Mouse (Mus musculus) heart, postnatal 0 days (tissue): Measurements from ENCODE around the gene Maats1. TPM values are rescaled to one million over a fixed set of nuclear protein-coding genes. Genes with fewer than 3 reads are reported as not detected.
A peak's percentile ranks its signal among the peaks of the same experiment; 100 is the strongest.

Experiments used
- ATAC-seq: fragments of 200-750 bp; cut with Nextera tagmentation; 2 replicates; pipeline ENCODE4 v1.8.0; 2017; ENCODE audit warnings: low read depth, moderate number of reproducible peaks, moderate library complexity; ENCODE audit not compliant: insufficient read depth
- DNase-seq: peaks from one replicate; pipeline ENCODE4 v3.0.0-alpha.2; 2016; ENCODE audit warnings: low spot score
- H3K27ac ChIP-seq: fragments of 300-500 bp; sonication (generic); 2 replicates; pipeline ENCODE4 v1.5.1; 2014; ENCODE audit warnings: low read depth, mild to moderate bottlenecking
- H3K27me3 ChIP-seq: fragments of 300-500 bp; sonication (generic); 2 replicates; pipeline ENCODE4 v1.6.1; 2014; ENCODE audit warnings: low read length, mixed read lengths; ENCODE audit not compliant: control insufficient read depth, insufficient read depth
- H3K36me3 ChIP-seq: fragments of 300-500 bp; sonication (generic); replicated peaks from 2 replicates; pipeline ENCODE4 v1.6.1; 2014; ENCODE audit warnings: low read length, mixed read lengths; ENCODE audit not compliant: control insufficient read depth, insufficient read depth
- H3K4me1 ChIP-seq: fragments of 300-500 bp; sonication (generic); 2 replicates; pipeline ENCODE4 v1.6.1; 2014; ENCODE audit warnings: antibody characterized with exemption; ENCODE audit not compliant: control insufficient read depth, insufficient read depth
- H3K4me2 ChIP-seq: fragments of 300-500 bp; sonication (generic); 2 replicates; pipeline ENCODE4 v1.6.1; 2014; ENCODE audit warnings: low read depth, mild to moderate bottlenecking, low read length, moderate library complexity
- H3K4me3 ChIP-seq: fragments of 300-500 bp; sonication (generic); 2 replicates; pipeline ENCODE4 v1.5.1; 2014; ENCODE audit warnings: low read depth, low read length
- H3K9ac ChIP-seq: fragments of 300-500 bp; sonication (generic); replicated peaks from 2 replicates; pipeline ENCODE4 v1.6.1; 2014; ENCODE audit warnings: low read depth, low read length, mixed read lengths
- H3K9me3 ChIP-seq: fragments of 300-500 bp; sonication (generic); replicated peaks from 2 replicates; pipeline ENCODE4 v1.6.1; 2016; ENCODE audit warnings: low read length; ENCODE audit not compliant: control insufficient read depth
- CTCF ChIP-seq: IDR thresholded peaks from 2 replicates; pipeline ENCODE4 v1.5.1; 2016; ENCODE audit warnings: antibody characterized with exemption, control low read depth, low read depth
- EP300 ChIP-seq: IDR thresholded peaks from 2 replicates; pipeline ENCODE4 v1.6.1; 2016; ENCODE audit warnings: antibody characterized with exemption, low read depth
- WGBS: fragments of 180-500 bp; shearing (Covaris S2); extraction: QIAGEN DNeasy Blood & Tissue Kit; methylation state at CpG from one replicate; pipeline ENCODE4 v1.1.7; 2014; 5-methylcytosine and 5-hydroxymethylcytosine counted together
- polyA plus RNA-seq: library from polyadenylated mRNA; unstranded; fragments of >200 nt; fragmentation: Nextera tagmentation; extraction: Ambion mirVana; gene quantifications from 2 replicates; pipeline ENCODE4 v1.2.1, GENCODE M21; 2015
- total RNA-seq: library from RNA; depleted of rRNA; stranded (reverse); fragments of >200 nt; gene quantifications from 2 replicates; pipeline ENCODE4 v1.2.3, GENCODE M21; 2014; ENCODE audit warnings: low replicate concordance

The Maats1 gene
- total and polyA plus RNA-seq, 2 experiments from 2014 or later: 0.15 TPM; not detected in 1

- Histone ChIP-seq H3K27me3 (no peaks in the 10 kb centered on the region), H3K27ac (peak overlapping the region; percentile 99; the same call in 1 of the 2 replicates), H3K4me1 (peaks cover 27% of the 10 kb centered on the region), H3K36me3 (peaks cover 32% of the 10 kb centered on the region), H3K9me3 (no peaks in the 10 kb centered on the region), H3K4me2 (peak overlapping the region; percentile 72), H3K9ac (peak overlapping the region; percentile 93), H3K4me3 (peak overlapping the region; percentile 77)
- ATAC-seq: no peak
- TF ChIP-seq EP300: no peak
- TF ChIP-seq CTCF: no peak
- WGBS: 41% methylated on average over 4 of the region's 4 CpGs
- DNase-seq: no peak
These were observed 24.3 kb upstream of the Maats1 start for GRCm38 (mm10) chr16:38366231-38366630.

- H3K4me1 ChIP-seq: peaks cover 27% of the 10 kb centered on the region
- H3K36me3 ChIP-seq: peaks cover 25% of the 10 kb centered on the region
- TF ChIP-seq CTCF (no peak), EP300 (no peak)
- H3K27me3 ChIP-seq: no peaks in the 10 kb centered on the region
- no peaks in the 10 kb centered on the region for H3K9me3 ChIP-seq
- ATAC-seq (no peak), DNase-seq (no peak)
- peak overlapping the region; percentile 72 for H3K4me2 ChIP-seq
- peak overlapping the region; percentile 93 for H3K9ac ChIP-seq
- 46% methylated on average over 10 of the region's 10 CpGs for WGBS
- peak overlapping the region; percentile 77 for H3K4me3 ChIP-seq
- peak overlapping the region; percentile 99 for H3K27ac ChIP-seq
These were observed 23.4 kb upstream of the Maats1 start for GRCm38 (mm10) chr16:38365390-38365789.

DNA sequence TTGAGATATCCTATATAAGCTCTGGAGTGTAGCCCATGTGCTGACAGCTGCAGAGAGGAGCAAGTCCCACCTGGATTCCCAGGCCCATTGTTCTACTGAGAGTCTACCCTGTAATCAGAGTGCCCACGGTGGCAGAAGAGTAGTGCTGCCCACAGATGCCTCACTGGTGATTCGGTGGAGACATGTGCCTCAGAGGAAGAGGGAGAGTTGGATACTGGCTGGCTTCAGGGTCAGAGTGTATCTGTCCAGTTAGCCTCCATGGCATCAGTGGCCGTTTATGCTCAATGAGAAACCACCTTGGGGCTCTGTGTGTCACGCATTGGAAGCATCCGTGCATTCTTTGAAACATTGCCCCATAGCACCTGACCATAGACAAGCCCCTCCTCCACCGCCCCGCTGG is 21.7 kb upstream of the Maats1 start:
- Histone ChIP-seq H3K9ac (peak overlapping the region; percentile 93), H3K27me3 (no peaks in the 10 kb centered on the region), H3K9me3 (no peaks in the 10 kb centered on the region), H3K4me3 (peak overlapping the region; percentile 77), H3K36me3 (peaks cover 10% of the 10 kb centered on the region), H3K4me1 (peaks cover 25% of the 10 kb centered on the region), H3K4me2 (peak overlapping the region; percentile 72), H3K27ac (peak overlapping the region; percentile 99)
- ATAC-seq (peak; percentile 2; the same call in 1 of the 2 replicates), DNase-seq (no peak)
- TF ChIP-seq EP300: no peak
- TF ChIP-seq CTCF: no peak
- 15% methylated on average over 7 of the region's 7 CpGs for WGBS

GRCm38 (mm10) chr16:38363256-38363595 is 21.3 kb upstream of the Maats1 start:
- Histone ChIP-seq H3K9ac (peak overlapping the region; percentile 93), H3K4me1 (peaks cover 25% of the 10 kb centered on the region), H3K27ac (peak overlapping the region; percentile 99), H3K4me3 (peak overlapping the region; percentile 77), H3K27me3 (no peaks in the 10 kb centered on the region), H3K9me3 (no peaks in the 10 kb centered on the region), H3K36me3 (peaks cover 10% of the 10 kb centered on the region), H3K4me2 (peak overlapping the region; percentile 72)
- TF ChIP-seq CTCF: no peak
- no peak for TF ChIP-seq EP300
- no peak for ATAC-seq
- WGBS: 5% methylated on average over 3 of the region's 3 CpGs
- no peak for DNase-seq

DNA sequence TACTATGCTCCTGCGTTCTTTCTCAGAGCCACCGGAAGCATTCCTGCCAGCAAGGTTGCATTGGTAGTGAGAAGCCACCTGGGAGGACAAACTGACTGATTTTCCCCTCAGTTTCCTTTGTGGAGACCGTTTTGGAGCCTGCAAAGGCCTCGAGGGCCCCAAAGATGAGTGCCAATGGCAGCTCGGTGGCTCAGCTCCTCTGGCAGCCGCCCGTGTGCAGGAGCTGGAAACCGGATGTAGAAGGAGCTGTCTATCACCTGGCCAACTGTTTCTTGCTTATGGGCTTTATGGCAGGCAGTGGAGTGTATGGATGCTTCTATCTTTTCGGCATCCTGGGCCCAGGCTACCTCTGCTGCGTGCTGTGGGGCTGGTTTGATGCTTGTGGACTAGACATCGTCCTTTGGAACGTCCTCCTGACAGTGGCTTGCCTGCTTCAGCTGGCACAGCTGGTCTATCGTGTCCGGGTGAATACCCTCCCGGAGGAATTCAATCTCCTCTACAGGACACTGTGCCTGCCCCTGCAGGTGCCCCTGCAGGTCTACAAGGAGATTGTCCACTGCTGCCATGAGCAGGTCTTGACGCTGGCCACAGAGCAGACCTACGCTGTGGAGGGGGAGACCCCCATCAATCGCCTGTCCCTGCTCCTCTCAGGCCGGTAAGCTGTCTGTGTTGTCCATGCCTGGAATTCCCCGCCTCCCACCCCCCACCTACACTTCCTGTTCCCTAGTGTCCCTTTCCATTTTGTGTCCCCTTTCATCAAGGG is 20.7 kb upstream of the Maats1 start:
- Histone ChIP-seq H3K4me1 (peaks cover 25% of the 10 kb centered on the region), H3K4me2 (peak overlapping the region; percentile 72), H3K36me3 (peaks cover 10% of the 10 kb centered on the region), H3K9me3 (no peaks in the 10 kb centered on the region), H3K27ac (peak overlapping the region; percentile 99), H3K27me3 (no peaks in the 10 kb centered on the region), H3K4me3 (peak overlapping the region; percentile 77), H3K9ac (peak overlapping the region; percentile 93)
- DNase-seq (no peak), ATAC-seq (peak; percentile 7)
- WGBS: 13% methylated on average over 20 of the region's 20 CpGs
- no peak for TF ChIP-seq EP300
- no peak for TF ChIP-seq CTCF

DNA sequence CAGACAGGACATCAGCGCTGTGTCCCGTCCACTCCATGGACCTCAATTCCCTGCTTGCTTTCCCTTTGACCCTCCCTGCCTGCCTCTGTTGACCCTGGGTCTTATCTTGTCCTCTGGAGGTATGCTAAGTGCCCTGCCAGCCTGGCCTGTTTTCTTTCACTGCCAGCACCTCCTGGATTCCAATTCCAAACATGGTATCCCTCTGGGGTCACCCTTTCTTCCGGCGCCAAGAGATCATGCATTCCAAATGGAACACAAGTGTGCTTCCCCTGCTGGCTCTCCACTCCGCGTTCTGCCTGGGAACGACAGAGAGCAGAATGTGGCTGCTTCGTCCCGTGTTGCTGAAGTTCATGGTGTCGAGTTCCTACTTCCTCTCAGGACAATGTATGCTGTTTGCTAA is 20.0 kb upstream of the Maats1 start, which contains the start of gene Popdc2:
Popdc2 (plus strand) TSS at position 277 of the 400 bp plus-strand sequence.
- Histone ChIP-seq H3K9ac (peak within 1 kb of the TSS; percentile 93), H3K4me1 (peaks cover 25% of the 10 kb centered on the region), H3K4me3 (peak within 1 kb of the TSS; percentile 77), H3K36me3 (peaks cover 10% of the 10 kb centered on the region), H3K9me3 (no peaks in the 10 kb centered on the region), H3K27me3 (no peaks in the 10 kb centered on the region), H3K4me2 (peak within 1 kb of the TSS; percentile 72), H3K27ac (peak within 1 kb of the TSS; percentile 99)
- DNase-seq: peak; percentile 96
- peak; percentile 89 for ATAC-seq
- TF ChIP-seq EP300 (peak; percentile 100), CTCF (peak; percentile 11; the same call in 1 of the 2 replicates)
- WGBS: 9% methylated on average over 10 of the region's 10 CpGs
